Mouse (Mus musculus) CH12.LX (cell line): ENCODE data around the gene Ptx3. TPM values are rescaled to one million over a fixed set of nuclear protein-coding genes. Genes with fewer than 3 reads are reported as not detected.
A peak's percentile ranks its signal among the peaks of the same experiment; 100 is the strongest.

ENCODE experiments used
- DNase-seq: peaks from one replicate; pipeline ENCODE4 v3.0.0-alpha.2; 2013; ENCODE audit errors: extremely low read depth
- H3K27ac ChIP-seq: 2 replicates; pipeline ENCODE4 v1.5.1; 2012; ENCODE audit warnings: low read depth, mild to moderate bottlenecking, control low read depth, moderate library complexity; ENCODE audit not compliant: insufficient read depth
- H3K27me3 ChIP-seq: replicated peaks from 2 replicates; pipeline ENCODE3; 2012; ENCODE audit warnings: inconsistent platforms
- H3K36me3 ChIP-seq, 2 experiments: replicated peaks in 1 of 2; 2 replicates each; pipeline versions ENCODE3 to v1.6.1; 2012; ENCODE audit warnings: inconsistent platforms in 1 of 2, low read length in 1 of 2, mild to moderate bottlenecking in 1 of 2, mixed read lengths in 1 of 2, moderate library complexity in 1 of 2; ENCODE audit not compliant: control insufficient read depth in 1 of 2, insufficient read depth in 1 of 2
- H3K4me1 ChIP-seq, 2 experiments: 2 replicates each; pipeline ENCODE4 v1.6.1; 2012; ENCODE audit warnings: inconsistent platforms in 1 of 2, moderate library complexity in 1 of 2; ENCODE audit not compliant: insufficient read depth in 2 of 2, control insufficient read depth in 1 of 2
- H3K4me2 ChIP-seq: 2 replicates; pipeline ENCODE4 v1.6.1; 2012; ENCODE audit warnings: low read depth, mild to moderate bottlenecking, control low read depth; ENCODE audit not compliant: poor library complexity, insufficient read depth, severe bottlenecking
- H3K4me3 ChIP-seq, 3 experiments: fragments of 150-350 bp in 1 of 3; sonication (generic) in 1 of 3; replicated peaks in 1 of 3; 2 replicates each; pipeline versions ENCODE3 to v1.5.1; 2011 to 2012; ENCODE audit warnings: low read depth in 2 of 3, low read length in 2 of 3, mild to moderate bottlenecking in 2 of 3, moderate library complexity in 2 of 3, control low read depth in 1 of 3, improper control_type of control experiment in 1 of 3, inconsistent platforms in 1 of 3, mixed read lengths in 1 of 3; ENCODE audit not compliant: poor library complexity in 1 of 3
- H3K79me2 ChIP-seq: replicated peaks from 2 replicates; pipeline ENCODE4 v1.6.1; 2012; ENCODE audit warnings: mild to moderate bottlenecking, moderate library complexity; ENCODE audit not compliant: control insufficient read depth, poor library complexity, insufficient read depth, severe bottlenecking; ENCODE audit errors: extremely low read depth
- H3K9ac ChIP-seq: 2 replicates; pipeline ENCODE4 v1.6.1; 2012; ENCODE audit warnings: low read depth, mild to moderate bottlenecking, control low read depth, moderate library complexity; ENCODE audit not compliant: insufficient read depth
- H3K9me3 ChIP-seq: replicated peaks from 2 replicates; pipeline ENCODE3; 2012; ENCODE audit warnings: low read length, inconsistent platforms, mixed read lengths
- BHLHE40 ChIP-seq: IDR thresholded peaks from 2 replicates; pipeline ENCODE4 v1.6.1; 2011; ENCODE audit warnings: mild to moderate bottlenecking, low read depth, low read length, improper control_type of control experiment
- CTCF ChIP-seq, 2 experiments: IDR thresholded peaks in 1 of 2; conservative IDR thresholded peaks in 1 of 2; 2 replicates each; pipeline ENCODE4 v1.5.1; 2011 to 2012; ENCODE audit warnings: low read depth in 2 of 2, low read length in 2 of 2, improper control_type of control experiment in 1 of 2, inconsistent platforms in 1 of 2, mild to moderate bottlenecking in 1 of 2, moderate library complexity in 1 of 2
- ELF1 ChIP-seq: IDR thresholded peaks from 2 replicates; pipeline ENCODE4 v1.6.1; 2014; ENCODE audit warnings: low read depth, mild to moderate bottlenecking, inconsistent platforms, low read length, improper control_type of control experiment
- EP300 ChIP-seq: IDR thresholded peaks from 2 replicates; pipeline ENCODE4 v1.6.1; 2011; ENCODE audit warnings: low read length, improper control_type of control experiment
- ETS1 ChIP-seq: conservative IDR thresholded peaks from 2 replicates; pipeline ENCODE4 v1.6.1; 2012; ENCODE audit warnings: low read depth, mild to moderate bottlenecking, inconsistent platforms, low read length, improper control_type of control experiment, moderate library complexity
- MAFK ChIP-seq: IDR thresholded peaks from 2 replicates; pipeline ENCODE4 v1.6.1; 2011; ENCODE audit warnings: low read length, improper control_type of control experiment; ENCODE audit not compliant: insufficient replicate concordance
- MAZ ChIP-seq: IDR thresholded peaks from 2 replicates; pipeline ENCODE4 v1.6.1; 2012; ENCODE audit warnings: low read depth, mild to moderate bottlenecking, inconsistent platforms, low read length, improper control_type of control experiment, moderate library complexity
- MXI1 ChIP-seq: IDR thresholded peaks from 2 replicates; pipeline ENCODE4 v1.6.1; 2011; ENCODE audit warnings: mild to moderate bottlenecking, low read depth, low read length, improper control_type of control experiment
- PAX5 ChIP-seq: IDR thresholded peaks from 2 replicates; pipeline ENCODE4 v1.6.1; 2012; ENCODE audit warnings: low read length, inconsistent platforms, mixed read lengths
- POLR2A ChIP-seq: IDR thresholded peaks from 2 replicates; pipeline ENCODE4 v1.6.1; 2011; ENCODE audit warnings: low read depth, mild to moderate bottlenecking, improper control_type of control experiment, low read length
- RAD21 ChIP-seq: IDR thresholded peaks from 2 replicates; pipeline ENCODE4 v1.6.1; 2011; ENCODE audit warnings: low read depth, mild to moderate bottlenecking, low read length, improper control_type of control experiment, moderate library complexity
- SMC3 ChIP-seq: IDR thresholded peaks from 2 replicates; pipeline ENCODE4 v1.6.1; 2011; ENCODE audit warnings: low read depth, low read length, improper control_type of control experiment
- UBTF ChIP-seq: IDR thresholded peaks from 2 replicates; pipeline ENCODE4 v1.6.1; 2012; ENCODE audit warnings: low read depth, mild to moderate bottlenecking, inconsistent platforms, low read length, improper control_type of control experiment, moderate library complexity
- USF1 ChIP-seq: IDR thresholded peaks from 2 replicates; pipeline ENCODE4 v1.6.1; 2014; ENCODE audit warnings: low read depth, mild to moderate bottlenecking, inconsistent platforms, low read length, improper control_type of control experiment
- ZC3H11A ChIP-seq: IDR thresholded peaks from 2 replicates; pipeline ENCODE4 v1.6.1; 2012; ENCODE audit warnings: low read depth, mild to moderate bottlenecking, inconsistent platforms, low read length, improper control_type of control experiment
- ZKSCAN1 ChIP-seq: IDR thresholded peaks from 2 replicates; pipeline ENCODE4 v1.6.1; 2012; ENCODE audit warnings: low read depth, inconsistent platforms, low read length, improper control_type of control experiment, borderline replicate concordance
- dilution Hi-C: fragments of 300-500 bp; cut with MboI; formaldehyde crosslinking; loops from 2 replicates; pipeline ENCODE4 v1.14.3; 2020; ENCODE audit warnings: low sequenced_read_pairs; ENCODE audit not compliant: extremely low pct_unique_long_range_greater_than_20kb, extremely low pct_ligation_motif_present
- in situ Hi-C: fragments of 300-500 bp; cut with MboI; formaldehyde crosslinking; loops from 3 replicates; pipeline ENCODE4 v1.14.3; 2019; ENCODE audit warnings: low sequenced_read_pairs, low pct_ligation_motif_present, low pct_unique_long_range_greater_than_20kb, mixed read lengths
- polyA plus RNA-seq: library from polyadenylated mRNA; unstranded; fragments of >175 nt; gene quantifications from 2 replicates; pipeline ENCODE4 v1.2.1, GENCODE M21; 2012; ENCODE audit warnings: low read depth; ENCODE audit not compliant: insufficient read length
- total RNA-seq, 2 experiments: library from RNA; depleted of rRNA; stranded (reverse); fragments of 300-350 nt in 1 of 2; fragments of >200 nt in 1 of 2; gene quantifications; 2 replicates each; pipeline ENCODE4 v1.2.3; 2012 to 2014

Ptx3 gene
- total and polyA plus RNA-seq, 3 experiments: not detected

- no peak overlapping the region for H3K4me3 ChIP-seq
- TF ChIP-seq RAD21: peak; percentile 61
- TF ChIP-seq SMC3: peak; percentile 67
- TF ChIP-seq CTCF (conservative IDR thresholded peaks at IDR 0.05 in 1 of 2, IDR thresholded peaks at IDR 0.05 in 1 of 2; ENCODE audit: low read depth in 2 of 2, low read length in 2 of 2): peak in 1 of 2 experiments; percentile 66; a peak in 2 of 4 replicates
- TF ChIP-seq PAX5: no peak
- DNase-seq: peak; percentile 13
- no peak overlapping the region for H3K27ac ChIP-seq
- no peaks in the 10 kb centered on the region for H3K27me3 ChIP-seq
- H3K9me3 ChIP-seq: no peaks in the 10 kb centered on the region
- H3K9ac ChIP-seq: no peak overlapping the region
- H3K4me2 ChIP-seq: no peak overlapping the region
- no peaks in the 10 kb centered on the region for H3K36me3 ChIP-seq
- no peaks in the 10 kb centered on the region for H3K79me2 ChIP-seq
- dilution Hi-C loops (no loop called here), in situ Hi-C loops (no loop called here)
- H3K4me1 ChIP-seq: no peaks in the 10 kb centered on the region
These were observed 40.1 kb upstream of the Ptx3 start for GRCm38 (mm10) chr3:66179647-66180046.

DNA sequence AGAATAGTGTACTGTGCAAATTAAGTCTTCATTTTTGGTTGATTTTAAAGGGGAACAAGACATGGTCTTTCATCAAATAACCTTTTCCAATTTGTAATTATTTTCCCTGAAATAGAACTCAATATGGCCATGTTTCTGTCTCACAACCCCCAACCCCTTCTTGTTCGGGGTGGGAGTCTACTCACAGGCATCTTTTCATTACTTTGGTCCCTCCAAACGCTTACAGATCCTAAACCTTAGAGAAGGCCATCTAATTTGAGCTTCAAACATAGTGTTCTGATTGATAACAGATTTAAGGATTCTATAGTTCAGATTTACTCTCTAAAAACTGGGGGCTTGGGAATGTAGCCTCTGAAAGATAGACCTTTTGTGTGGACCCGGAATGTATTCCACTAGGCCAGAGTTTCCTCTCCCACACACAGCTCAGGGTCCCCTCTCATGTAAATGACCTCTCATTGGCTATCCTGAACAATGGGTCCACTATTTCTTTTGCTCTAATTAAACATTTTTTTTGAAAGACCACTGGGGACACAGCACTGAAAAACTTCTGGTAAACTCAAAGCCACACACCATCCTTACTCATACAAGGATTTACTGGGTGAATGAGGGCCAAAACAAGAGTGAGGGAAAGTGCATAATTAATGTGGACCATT, 25.7 kb upstream of the Ptx3 start:
- Histone ChIP-seq H3K27ac (no peak overlapping the region), H3K27me3 (no peaks in the 10 kb centered on the region), H3K36me3 (no peaks in the 10 kb centered on the region), H3K79me2 (no peaks in the 10 kb centered on the region), H3K4me1 (no peaks in the 10 kb centered on the region), H3K9me3 (no peaks in the 10 kb centered on the region), H3K4me2 (no peak overlapping the region), H3K9ac (no peak overlapping the region), H3K4me3 (no peak overlapping the region)
- no peak for DNase-seq
- dilution Hi-C loops: no loop called here
- TF ChIP-seq CTCF (conservative IDR thresholded peaks at IDR 0.05 in 1 of 2, IDR thresholded peaks at IDR 0.05 in 1 of 2; ENCODE audit: low read depth in 2 of 2, low read length in 2 of 2): no peak
- no peak for TF ChIP-seq USF1
- no peak for TF ChIP-seq MXI1
- no peak for TF ChIP-seq UBTF
- TF ChIP-seq MAFK: no peak
- TF ChIP-seq BHLHE40: no peak
- no peak for TF ChIP-seq POLR2A
- TF ChIP-seq EP300: no peak
- TF ChIP-seq ZKSCAN1: no peak
- TF ChIP-seq MAZ: no peak
- TF ChIP-seq ELF1: no peak
- TF ChIP-seq ZC3H11A: no peak
- TF ChIP-seq ETS1: no peak
- in situ Hi-C loops: no loop called here
